Mouse (Mus musculus): Measurements from ENCODE around the gene Rps19. TPM values are rescaled to one million over a fixed set of nuclear protein-coding genes. Genes with fewer than 3 reads are reported as not detected.
"Not testable (repeated sequence)": the region's sequence is repeated elsewhere in the genome, so short reads cannot be mapped to it uniquely, and the experiment has no call there.

The Rps19 gene
- total RNA-seq, 2 experiments from 2014 or later = 204 to 634 TPM

DNA sequence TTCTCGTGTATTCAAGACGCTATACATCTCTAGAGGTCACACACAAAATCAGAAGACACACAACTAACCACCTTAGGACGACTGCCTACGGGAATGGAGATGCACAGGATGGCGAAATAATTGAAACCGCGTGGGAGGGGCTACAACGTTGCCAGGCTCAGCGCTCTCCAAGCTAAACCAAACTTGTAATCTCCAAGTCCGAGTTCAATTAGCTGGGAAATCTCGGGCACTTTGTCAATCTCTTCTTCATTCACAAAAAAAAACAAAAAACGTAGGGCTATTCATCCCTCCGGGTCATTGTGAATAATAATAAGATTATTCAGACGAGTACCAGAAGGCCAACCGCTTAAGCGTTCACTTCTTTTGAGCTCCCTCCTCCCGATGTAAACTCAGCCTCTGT lies 15.1 kb upstream of the Rps19 start:
- ATAC-seq (replicated peaks; ENCODE audit: low FRiP score, poor library complexity, severe bottlenecking) = no peak

DNA sequence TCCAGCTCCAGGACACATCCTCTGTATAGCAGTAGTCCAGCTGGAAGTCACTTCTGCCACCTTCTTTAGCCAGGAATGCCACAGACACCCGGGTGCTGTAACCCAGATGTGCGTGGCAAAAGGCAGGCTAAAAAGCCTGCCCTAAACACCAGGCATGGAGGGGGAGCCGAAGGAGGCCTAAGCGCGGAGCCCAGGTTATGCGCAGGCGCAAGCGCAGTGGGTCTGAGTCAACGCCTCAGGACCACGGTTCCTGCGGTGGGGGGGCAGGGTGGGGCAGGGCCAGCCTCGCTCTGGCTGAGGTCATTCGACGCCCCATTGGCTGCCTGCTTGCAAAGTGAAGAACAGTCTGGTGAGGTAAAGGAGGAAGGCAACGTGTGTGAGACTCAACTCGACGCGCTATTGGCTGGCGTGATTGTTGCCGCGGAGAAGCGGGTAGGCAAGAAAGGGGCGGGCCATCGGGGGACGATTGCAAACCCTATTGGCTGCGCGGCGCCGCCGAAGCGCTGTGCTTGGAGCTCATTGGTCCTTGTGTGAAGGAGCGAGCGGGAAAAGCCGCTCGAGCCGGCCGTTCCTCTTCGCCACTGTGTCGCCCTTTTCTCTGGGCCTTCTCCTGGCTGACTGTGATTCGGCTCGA lies 14.5 kb upstream of the Rps19 start, which contains the start of the genes Lypd4 and Dmrtc2:
Lypd4 (minus strand) TSS at position 410 of the 634 bp plus-strand sequence.
Dmrtc2 (plus strand) TSS at position 526 of the 634 bp plus-strand sequence.
- no peak for ATAC-seq (replicated peaks; ENCODE audit: low FRiP score, poor library complexity, severe bottlenecking)

DNA sequence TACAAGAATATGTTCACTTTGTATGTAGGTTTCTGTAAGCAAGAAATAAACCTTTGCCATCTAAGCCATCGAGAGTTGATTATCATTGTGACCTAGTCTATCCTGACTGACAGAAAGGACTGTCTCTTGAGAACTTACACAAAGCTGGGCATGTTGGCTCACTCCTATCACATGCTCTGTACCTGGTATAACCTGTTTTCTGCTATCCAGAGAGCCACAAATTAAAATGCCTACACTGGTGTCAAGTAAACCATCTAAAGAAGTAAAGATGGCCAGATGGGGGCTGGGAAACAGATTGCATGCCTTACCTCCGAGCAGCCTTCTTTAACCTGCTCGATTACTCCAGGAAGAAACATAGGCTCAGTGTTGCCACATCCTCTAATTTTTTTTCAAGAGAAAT lies 6.6 kb upstream of the Rps19 start:
- no peak for ATAC-seq (replicated peaks; ENCODE audit: low FRiP score, poor library complexity, severe bottlenecking)

DNA sequence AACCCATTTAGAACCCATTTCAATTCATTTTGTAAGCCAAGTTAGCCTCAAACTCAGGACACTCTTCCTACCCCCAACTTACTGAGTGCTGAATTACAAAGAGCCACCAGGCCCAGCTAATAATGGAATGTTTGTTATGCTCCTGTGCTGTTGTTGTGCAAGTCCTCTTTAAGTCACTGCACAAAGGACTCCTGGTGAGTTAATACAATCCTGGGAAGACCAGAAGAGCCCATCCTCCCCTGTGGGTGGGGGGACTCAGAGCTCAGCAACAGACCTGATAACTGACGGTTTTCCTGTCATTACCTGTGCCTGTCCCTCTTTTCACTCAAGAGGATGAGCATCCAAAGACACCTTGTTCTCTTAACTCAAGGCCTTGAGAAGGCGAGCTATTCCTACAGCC lies 4.6 kb upstream of the Rps19 start:
- no peak for ATAC-seq (replicated peaks; ENCODE audit: low FRiP score, poor library complexity, severe bottlenecking)

DNA sequence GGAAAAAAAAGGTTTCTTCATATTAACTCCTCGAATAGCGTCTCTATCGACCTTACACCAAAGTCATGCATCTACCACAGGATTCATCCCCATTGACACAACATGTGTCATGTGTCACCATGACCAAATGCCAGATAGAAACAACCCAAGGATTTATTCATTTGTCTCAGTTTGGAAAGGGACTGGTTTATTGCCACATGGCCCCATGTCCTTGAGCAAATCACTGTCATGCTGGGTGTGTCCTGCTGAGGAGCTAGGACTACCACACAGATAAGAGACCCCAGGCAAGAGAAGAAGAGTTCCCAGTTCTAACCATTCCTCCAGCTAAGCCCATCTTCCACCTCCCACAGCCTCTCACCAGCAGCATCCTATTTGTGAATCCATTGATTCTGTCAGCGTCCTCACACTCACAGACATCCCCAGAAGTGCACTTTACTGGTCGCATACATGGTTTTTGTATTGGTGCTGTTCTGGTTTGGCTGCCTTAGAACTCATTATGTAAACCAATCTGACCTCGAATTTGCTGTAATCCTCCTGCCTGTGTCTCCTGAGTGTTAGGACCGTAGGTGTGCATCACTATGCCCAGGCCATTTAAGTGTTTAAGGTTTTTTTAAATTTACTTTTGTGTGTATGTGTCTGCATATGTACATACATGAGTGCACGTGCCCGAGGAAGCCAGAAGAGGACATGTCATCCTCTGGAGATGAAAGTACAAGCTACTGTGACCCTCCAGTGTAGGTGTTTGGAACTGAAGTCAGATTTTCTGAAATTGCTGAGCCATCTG lies 1.6 kb upstream of the Rps19 start:
- ATAC-seq (replicated peaks; ENCODE audit: low FRiP score, poor library complexity, severe bottlenecking) = no peak

DNA sequence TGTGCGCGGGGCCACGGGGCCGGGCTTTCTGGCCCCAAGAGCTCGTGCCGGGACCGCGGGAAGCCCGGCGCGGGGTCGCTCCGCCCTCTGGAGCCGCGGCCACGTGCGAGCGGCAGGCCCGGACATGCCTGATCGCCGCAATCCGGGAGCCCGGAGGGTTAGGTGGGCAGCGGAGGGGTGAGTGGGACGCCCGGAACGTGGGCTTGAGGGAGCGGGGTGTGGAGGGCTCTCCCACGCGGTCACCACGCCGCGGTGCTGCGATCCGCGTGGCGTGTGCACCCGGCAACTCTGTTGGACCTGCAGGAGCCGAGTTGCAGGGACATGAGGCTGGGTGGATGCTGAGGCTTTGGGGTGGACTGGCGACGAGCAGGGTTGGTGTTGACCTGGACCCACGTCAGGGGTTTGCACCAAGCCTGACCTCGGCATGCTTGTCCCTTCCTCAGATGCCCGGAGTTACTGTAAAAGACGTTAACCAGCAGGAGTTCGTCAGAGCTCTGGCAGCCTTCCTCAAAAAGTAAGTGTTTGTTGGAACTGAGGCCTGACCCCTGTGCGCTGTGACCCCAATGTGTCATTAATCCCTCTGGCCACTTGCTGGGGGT lies 621 bp downstream of the Rps19 start:
- ATAC-seq (replicated peaks; ENCODE audit: low FRiP score, poor library complexity, severe bottlenecking) = peak; percentile 6; the same call in 1 of the 2 replicates

DNA sequence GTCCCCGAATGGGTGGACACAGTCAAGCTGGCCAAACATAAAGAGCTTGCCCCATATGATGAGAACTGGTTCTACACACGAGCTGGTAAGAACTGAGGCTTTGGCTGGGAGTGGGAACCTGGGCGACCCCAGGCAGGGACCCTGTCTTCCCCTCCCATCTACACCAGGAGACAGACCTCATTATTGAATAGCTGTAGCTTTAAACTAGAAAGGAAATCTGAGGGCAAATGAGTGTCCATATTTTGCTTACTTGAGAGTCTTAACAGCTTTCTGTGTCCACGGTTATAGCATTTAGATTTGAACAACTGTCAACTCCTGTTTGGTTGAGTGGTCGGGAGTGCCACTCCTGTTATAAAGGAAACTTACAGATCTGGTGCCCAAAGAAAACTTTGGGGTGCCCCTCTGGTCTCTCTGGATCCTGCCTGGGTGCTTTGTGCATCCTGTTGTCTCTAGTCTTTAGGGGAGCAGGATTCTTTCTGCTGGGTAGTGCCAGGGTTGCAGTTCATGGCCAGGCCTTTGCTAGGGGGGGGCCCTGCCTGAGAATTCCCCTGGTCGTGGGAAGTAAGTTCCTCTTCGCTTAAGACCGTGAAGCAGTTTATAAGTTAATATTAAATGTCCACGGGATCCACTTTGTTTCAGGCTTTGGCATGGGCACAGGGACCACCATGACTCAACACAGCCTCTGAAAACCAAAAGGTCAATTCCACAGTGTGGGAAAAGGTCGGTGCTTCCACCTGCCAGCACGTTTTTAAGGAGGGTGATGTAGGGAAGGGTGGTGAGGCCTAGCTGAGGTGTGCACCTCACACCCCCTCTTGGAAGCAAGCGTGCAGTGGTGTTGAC lies 1.5 kb downstream of the Rps19 start:
- ATAC-seq (replicated peaks; ENCODE audit: low FRiP score, poor library complexity, severe bottlenecking) = no peak

DNA sequence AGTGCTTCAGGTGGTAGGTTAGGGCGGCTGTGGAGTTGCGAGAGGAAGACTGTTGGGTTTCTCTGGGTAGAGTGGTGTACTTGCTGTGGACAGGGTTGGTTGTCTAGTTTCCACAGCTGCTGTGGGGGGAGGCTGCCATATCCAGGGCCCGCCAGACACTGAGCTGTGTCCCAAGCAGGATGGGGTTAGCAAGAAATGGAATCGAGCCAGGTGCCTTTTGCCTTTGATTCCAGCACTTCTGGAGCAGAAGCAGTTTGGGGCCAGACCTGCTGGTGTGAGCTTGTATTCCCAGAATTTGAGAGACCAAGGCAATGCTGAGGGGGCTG lies 2.1 kb downstream of the Rps19 start:
- ATAC-seq (replicated peaks; ENCODE audit: low FRiP score, poor library complexity, severe bottlenecking) = no peak

DNA sequence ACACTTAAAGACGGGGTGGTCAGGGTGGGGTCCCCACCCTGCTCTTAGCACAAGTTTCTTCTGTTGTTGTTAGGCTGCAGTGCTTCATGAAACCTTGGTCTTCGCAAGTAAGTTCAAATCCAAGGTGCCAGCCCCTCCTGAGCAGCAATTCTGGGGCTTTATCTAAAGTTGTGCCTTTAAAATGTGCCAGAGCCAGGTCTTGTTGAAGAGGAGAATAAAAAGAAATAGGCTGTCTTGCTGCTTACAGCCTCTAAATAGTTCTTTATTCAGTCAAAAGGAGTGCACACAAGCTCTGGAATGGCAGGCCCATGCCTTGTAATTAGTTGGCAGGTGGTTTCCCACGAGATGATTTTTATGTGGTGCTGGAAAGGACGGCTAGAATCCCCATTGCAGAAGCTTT lies 2.9 kb downstream of the Rps19 start:
- no peak for ATAC-seq (replicated peaks; ENCODE audit: low FRiP score, poor library complexity, severe bottlenecking)

DNA sequence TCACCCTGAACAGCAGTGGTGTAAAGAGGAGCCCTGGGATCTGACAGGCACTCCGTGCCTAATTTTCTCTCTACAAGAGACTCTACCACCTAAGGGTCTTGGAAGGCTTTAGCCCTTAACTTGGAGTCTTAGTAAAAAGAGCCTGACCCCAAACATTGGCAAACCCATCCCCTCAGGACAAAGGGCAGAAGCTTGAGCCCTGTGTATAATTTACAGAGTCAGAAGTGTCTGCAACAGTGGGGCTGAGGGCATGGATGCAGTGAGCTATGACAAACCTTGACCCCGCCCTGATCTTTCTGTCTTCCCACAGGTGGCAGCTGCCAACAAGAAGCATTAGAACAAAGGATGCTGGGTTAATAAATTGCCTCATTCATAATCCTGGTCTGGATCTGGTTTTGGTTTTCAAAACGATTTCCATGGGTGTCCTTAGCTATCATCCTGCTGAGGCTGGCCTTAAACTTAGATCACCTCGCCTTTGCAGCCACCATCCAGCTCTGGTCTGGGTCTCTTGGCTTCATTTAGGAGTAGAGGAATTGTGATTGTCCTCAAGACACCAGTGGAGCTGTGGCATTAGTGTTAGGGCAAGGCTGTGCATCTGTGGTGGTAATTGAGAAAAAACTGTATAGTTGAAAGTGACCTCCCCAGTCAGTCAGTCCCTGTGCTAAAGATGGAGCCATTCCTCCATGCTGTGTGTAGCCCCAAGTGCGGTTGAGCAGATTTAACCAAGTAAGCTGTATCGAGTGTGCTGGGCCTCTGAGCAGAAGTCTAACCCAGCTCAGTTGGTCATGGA lies 5.5 kb downstream of the Rps19 start:
- 0 out of 2 replicates have a peak, but pooled peaks have one; percentile 3 for ATAC-seq (replicated peaks; ENCODE audit: low FRiP score, poor library complexity, severe bottlenecking)

DNA sequence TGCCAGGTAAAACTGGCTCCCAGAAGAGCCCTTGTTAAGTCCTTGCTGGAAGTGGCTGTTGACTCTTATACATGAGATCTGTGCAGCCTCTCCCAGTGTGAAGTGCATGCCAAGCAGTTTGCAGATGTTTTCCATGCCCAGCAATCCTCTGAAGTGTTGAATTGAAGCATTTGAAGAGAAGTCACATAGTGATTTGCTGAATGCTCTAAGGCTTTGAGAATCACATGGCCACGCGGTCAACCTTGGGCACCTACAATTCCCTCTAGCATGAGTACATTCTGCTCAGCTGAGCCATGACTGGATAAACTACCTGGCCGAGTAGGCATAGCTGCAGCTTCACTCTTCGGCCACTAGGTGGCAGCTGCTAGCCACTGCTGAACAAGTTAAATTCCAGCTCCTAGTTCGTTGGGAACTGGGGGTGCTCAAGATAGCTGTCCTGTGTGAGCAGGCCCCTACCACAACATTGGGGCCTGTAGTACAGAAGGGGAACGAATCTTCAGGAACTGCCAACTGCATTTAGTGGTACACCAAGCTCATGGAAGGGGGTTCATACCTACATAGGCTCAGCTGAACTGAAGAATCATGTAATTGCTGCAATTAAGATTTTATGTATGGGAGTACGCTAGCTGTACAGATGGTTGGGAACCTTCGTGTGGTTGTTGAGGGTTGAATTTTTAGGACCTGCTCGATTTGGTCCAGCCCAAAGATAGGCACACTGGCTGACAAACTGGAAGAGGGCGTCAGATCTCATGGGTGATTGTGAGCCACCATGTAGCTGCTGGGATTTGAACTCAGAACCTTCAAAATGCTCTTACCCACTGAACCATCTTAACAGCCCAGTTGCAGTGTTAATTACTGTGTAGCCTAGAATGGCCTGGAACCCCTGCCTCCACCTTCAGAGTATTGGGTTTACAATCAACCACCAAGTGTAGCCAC lies 6.4 kb downstream of the Rps19 start:
- peak; percentile 93 for ATAC-seq (replicated peaks; ENCODE audit: low FRiP score, poor library complexity, severe bottlenecking)

DNA sequence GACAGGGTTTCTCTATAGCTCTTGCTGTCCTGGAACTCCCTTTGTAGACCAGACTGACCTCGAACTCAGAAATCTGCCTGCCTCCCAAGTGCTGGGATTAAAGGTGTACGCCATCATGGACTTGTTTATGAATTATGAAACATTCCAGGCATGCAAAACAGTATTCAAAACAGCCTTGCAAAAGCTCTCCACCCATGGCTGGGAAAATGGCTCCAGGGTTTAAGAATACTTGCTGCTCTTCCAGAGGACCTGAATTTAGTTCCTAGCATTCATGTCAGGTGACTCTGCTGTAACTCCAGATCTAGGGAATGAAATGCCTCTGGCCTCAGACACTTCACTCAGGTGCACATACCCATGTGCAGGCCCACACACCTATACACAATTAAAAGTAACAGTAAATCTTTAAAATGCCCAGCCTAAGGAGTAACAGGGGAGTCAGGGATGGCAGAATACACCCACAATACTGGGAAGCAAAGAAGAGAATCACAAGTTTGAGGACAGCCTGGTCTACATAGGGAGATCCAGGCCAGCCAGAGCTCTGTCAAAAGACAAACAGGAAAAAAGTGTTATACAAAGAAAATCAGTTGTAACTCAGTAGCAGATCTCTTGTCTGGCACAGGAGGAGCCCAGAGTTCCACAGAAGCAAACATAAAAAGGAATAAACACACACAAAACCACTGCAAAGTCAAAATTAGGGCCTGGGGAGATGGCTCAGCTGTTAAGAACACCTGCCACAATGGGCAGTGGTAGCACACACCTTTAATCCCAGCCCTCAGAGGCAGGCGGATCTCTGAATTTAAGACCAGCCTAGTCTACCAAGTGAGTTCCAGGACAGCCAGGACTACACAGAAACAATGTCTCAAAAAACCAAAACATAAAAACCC lies 7.3 kb downstream of the Rps19 start:
- ATAC-seq (replicated peaks; ENCODE audit: low FRiP score, poor library complexity, severe bottlenecking) = no peak

DNA sequence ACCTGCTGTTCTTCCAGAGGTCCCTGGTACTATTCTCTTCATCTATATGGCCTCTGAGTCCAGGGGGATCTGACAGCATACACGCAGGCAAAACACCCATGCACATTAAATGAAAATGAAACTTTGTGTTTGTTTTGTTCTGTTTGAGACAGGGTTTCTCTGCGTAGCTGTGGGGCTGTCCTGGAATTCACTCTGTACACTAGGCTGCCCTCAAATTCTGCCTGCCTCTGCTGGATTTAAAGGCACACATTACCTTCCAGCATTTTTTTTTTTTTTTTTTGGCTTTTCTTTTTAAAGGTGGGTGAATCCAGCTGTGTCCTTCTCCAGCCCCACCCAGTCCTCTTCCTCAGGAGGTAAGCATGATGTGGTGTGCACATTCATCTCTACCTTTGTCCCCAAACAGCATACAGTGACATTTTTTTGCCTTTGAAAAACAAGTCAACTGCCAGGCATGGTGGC lies 8.0 kb downstream of the Rps19 start:
- ATAC-seq (replicated peaks; ENCODE audit: low FRiP score, poor library complexity, severe bottlenecking) = no peak

DNA sequence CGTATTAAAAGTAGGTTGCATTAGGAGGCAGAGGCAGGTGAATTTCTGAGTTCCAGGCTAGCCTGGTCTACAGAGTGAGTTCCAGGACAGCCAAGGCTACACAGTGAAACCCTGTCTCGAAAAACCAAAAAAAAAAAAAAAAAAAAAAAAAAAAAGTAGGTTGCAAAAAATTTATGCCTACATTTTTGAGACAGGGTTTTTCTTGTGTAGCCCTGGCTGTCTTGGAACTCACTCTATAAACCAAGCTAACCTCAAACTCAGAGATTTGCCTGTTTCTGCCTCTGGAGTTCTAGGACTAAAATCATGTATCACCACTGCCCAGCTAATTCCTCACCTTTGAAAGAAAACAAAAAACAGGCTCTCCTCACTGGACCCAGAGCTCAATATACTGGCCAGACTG lies 11.6 kb downstream of the Rps19 start:
- ATAC-seq (replicated peaks; ENCODE audit: low FRiP score, poor library complexity, severe bottlenecking) = not testable (repeated sequence)

DNA sequence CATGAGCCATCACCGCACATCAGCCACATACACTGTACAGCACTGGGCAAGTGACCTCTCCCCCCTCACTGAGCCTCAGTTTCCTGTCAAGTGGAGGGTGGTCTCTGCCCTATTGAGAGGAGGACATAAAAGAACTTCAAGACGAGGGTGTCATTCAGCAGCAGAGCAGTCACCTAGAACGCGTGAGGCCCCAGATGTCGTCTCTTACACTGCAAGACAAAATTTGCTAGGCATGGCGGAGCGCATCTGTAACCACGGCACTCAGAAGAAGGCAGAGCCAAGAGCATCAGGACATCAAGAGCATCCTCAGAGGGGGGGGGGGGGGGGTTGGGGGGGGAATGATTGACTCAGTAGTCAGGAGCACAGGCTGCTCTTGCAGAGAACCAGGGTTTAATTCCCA lies 12.1 kb downstream of the Rps19 start:
- no peak for ATAC-seq (replicated peaks; ENCODE audit: low FRiP score, poor library complexity, severe bottlenecking)

DNA sequence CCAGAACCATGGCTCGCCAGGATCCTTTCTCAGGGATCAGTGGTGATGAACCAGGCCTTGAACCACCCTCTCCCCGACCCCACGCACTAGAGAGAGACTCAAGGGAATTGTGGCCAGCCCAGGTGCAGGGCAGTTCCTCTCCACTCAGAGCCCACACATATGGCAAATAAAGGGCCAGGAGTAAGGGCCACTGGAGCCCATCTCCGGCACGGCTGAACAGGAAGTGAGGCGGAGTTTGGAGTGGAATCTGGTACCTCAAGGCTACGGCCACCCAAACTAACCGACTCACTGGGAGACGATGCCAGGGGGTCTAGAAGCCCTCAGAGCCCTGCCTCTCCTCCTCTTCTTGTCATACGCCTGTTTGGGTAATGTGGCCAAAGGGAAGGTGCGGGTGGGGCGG lies 13.1 kb downstream of the Rps19 start, which contains the start of gene Cd79a:
Cd79a (plus strand) TSS at position 158 of the 400 bp plus-strand sequence.
- no peak for ATAC-seq (replicated peaks; ENCODE audit: low FRiP score, poor library complexity, severe bottlenecking)

DNA sequence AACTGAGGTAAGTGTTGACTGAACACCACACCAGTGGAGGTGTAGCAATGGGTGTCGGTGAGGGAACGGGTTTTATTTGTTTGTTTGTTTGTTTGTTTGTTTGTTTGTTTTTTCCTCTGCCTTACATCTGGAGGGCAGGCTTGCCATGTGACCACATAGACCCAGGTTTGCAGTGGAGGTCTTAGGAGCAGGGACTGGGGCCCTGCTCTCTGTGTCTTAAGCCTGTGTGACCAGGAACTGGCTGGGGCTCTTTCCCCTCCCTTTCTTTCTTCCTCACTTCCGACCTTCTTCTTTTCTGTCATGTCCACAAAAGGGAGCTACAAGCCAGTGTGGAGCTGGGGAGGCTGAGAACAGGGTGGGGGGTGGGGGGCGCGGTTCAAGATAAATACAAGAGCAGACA lies 13.8 kb downstream of the Rps19 start:
- no peak for ATAC-seq (replicated peaks; ENCODE audit: low FRiP score, poor library complexity, severe bottlenecking)

Data from erythroblast, adult 5-6 weeks (primary cell).